Mouse (Mus musculus): ENCODE data around the gene Plcl2. TPM values are rescaled to one million over a fixed set of nuclear protein-coding genes. Genes with fewer than 3 reads are reported as not detected.

The Plcl2 gene
- total and polyA plus RNA-seq, 3 experiments, result 23.6 to 83.7 TPM; not detected in 1

DNA sequence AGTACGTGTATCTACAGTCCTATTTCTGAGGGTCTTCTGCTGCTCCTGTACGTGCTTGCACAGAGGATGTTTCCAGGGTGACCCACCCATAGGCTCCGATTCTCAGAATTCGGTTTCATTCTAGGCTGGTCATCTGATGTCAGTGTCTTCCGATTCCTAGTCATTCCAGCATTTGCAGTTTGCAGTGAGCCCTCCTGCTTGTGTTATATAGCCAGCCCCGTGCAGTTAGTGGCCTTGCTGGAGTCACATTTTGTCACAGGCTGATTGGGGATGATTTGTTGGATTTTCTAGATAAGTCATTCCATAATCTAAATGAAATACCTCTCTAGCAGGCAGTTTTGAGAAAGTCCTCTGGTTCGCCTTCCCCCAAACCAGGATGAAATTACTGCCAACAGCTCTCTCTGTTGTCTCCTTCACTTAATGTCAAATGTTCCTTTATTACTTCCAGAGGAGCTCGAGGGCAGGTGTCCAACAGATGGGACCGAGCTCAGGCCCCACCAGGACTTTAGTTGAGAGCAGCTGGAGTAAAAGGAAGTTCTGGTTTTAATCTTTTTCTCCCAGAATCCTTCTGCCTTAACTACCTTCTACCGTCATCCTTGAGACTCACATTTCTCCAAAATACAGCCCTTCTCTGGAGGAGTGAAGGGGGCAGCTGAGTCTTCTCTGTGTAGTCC is 13.8 kb upstream of the Plcl2 start:
- Histone ChIP-seq H3K4me3 (ENCODE audit: control insufficient read depth in 1 of 2, insufficient read depth in 1 of 2, low read depth in 2 of 2, low read length in 2 of 2) (no peak overlapping the region), H3K9me3 (replicated peaks; ENCODE audit: insufficient read depth, low read length) (no peaks in the 10 kb centered on the region), H3K27ac (ENCODE audit: control insufficient read depth, low read depth, low read length) (no peak overlapping the region), H3K9ac (ENCODE audit: control insufficient read depth, low read depth, low read length, poor library complexity, severe bottlenecking) (no peak overlapping the region), H3K36me3 (ENCODE audit: control insufficient read depth in 1 of 2, insufficient read depth in 2 of 2, low read length in 2 of 2) (peaks cover 0 to 4% of the 10 kb centered on the region in 2 experiments; a peak in 1 of 4 replicates), H3K4me1 (ENCODE audit: control insufficient read depth in 1 of 2, insufficient read depth in 2 of 2, low read length in 2 of 2) (peaks cover 4 to 12% of the 10 kb centered on the region in 2 experiments), H3K27me3 (ENCODE audit: control insufficient read depth in 1 of 2, insufficient read depth in 2 of 2, low read length in 2 of 2) (no peaks in the 10 kb centered on the region), H3K79me2 (ENCODE audit: control insufficient read depth, insufficient read depth, low read length, poor library complexity) (no peaks in the 10 kb centered on the region)
- TF ChIP-seq USF2 (IDR thresholded peaks at IDR 0.05; ENCODE audit: borderline replicate concordance in 1 of 2, insufficient read depth in 1 of 2, low read depth in 1 of 2, low read length in 2 of 2) (no peak), ZMIZ1 (IDR thresholded peaks at IDR 0.05; ENCODE audit: low read depth, low read length) (no peak), USF1 (IDR thresholded peaks at IDR 0.05; ENCODE audit: low read depth, low read length) (no peak), ELF1 (IDR thresholded peaks at IDR 0.05; ENCODE audit: low read depth, low read length) (no peak), E2F4 (IDR thresholded peaks at IDR 0.05; ENCODE audit: borderline replicate concordance, low read depth, low read length) (no peak), CTCF (IDR thresholded peaks at IDR 0.05 in 2 of 3, conservative IDR thresholded peaks at IDR 0.05 in 1 of 3; ENCODE audit: control insufficient read depth in 1 of 3, insufficient read depth in 1 of 3, low read depth in 2 of 3, low read length in 3 of 3, poor library complexity in 1 of 3, severe bottlenecking in 1 of 3) (no peak), GATA1 (IDR thresholded peaks at IDR 0.05; ENCODE audit: low read depth, low read length) (no peak), MYB (IDR thresholded peaks at IDR 0.05; ENCODE audit: low read depth, low read length) (no peak), MAZ (IDR thresholded peaks at IDR 0.05; ENCODE audit: low read depth, low read length) (no peak), NRF1 (IDR thresholded peaks at IDR 0.05; ENCODE audit: insufficient read depth, low read depth, low read length, poor library complexity, severe bottlenecking) (no peak)
- no peak for DNase-seq (ENCODE audit: low read depth, low spot score)

- H3K4me1 ChIP-seq (ENCODE audit: control insufficient read depth in 1 of 2, insufficient read depth in 2 of 2, low read length in 2 of 2), result peaks cover 4 to 12% of the 10 kb centered on the region in 2 experiments
- H3K4me3 ChIP-seq (ENCODE audit: control insufficient read depth in 1 of 2, insufficient read depth in 1 of 2, low read depth in 2 of 2, low read length in 2 of 2), result no peak overlapping the region
- H3K9me3 ChIP-seq (replicated peaks; ENCODE audit: insufficient read depth, low read length), result no peaks in the 10 kb centered on the region
Measured at GRCm38 (mm10) chr17:50498062-50498697, 11.0 kb upstream of the Plcl2 start.

More at GRCm38 (mm10) chr17:50498062-50498697, 11.0 kb upstream of the Plcl2 start:
- no peaks in the 10 kb centered on the region for H3K79me2 ChIP-seq (ENCODE audit: control insufficient read depth, insufficient read depth, low read length, poor library complexity)
- peaks cover 0 to 4% of the 10 kb centered on the region in 2 experiments; a peak in 1 of 4 replicates for H3K36me3 ChIP-seq (ENCODE audit: control insufficient read depth in 1 of 2, insufficient read depth in 2 of 2, low read length in 2 of 2)
- no peak overlapping the region for H3K9ac ChIP-seq (ENCODE audit: control insufficient read depth, low read depth, low read length, poor library complexity, severe bottlenecking)
- TF ChIP-seq MEF2A (IDR thresholded peaks at IDR 0.05; ENCODE audit: extremely low read depth, insufficient replicate concordance, low read depth, low read length, poor library complexity, severe bottlenecking) (no peak), ZNF384 (IDR thresholded peaks at IDR 0.05; ENCODE audit: low read depth, low read length) (no peak), GATA1 (IDR thresholded peaks at IDR 0.05; ENCODE audit: low read depth, low read length) (0 out of 2 replicates have a peak, but pooled peaks have one; percentile 27), JUND (IDR thresholded peaks at IDR 0.05; ENCODE audit: low read depth, low read length) (no peak), USF1 (IDR thresholded peaks at IDR 0.05; ENCODE audit: low read depth, low read length) (no peak), UBTF (IDR thresholded peaks at IDR 0.05; ENCODE audit: borderline replicate concordance, insufficient read depth, low read depth, low read length) (no peak), ELF1 (IDR thresholded peaks at IDR 0.05; ENCODE audit: low read depth, low read length) (no peak)
- no peak overlapping the region for H3K27ac ChIP-seq (ENCODE audit: control insufficient read depth, low read depth, low read length)
- H3K27me3 ChIP-seq (ENCODE audit: control insufficient read depth in 1 of 2, insufficient read depth in 2 of 2, low read length in 2 of 2), result no peaks in the 10 kb centered on the region
- no peak for DNase-seq (ENCODE audit: low read depth, low spot score)

Measured in MEL (cell line).